Mouse (Mus musculus): Measurements from ENCODE around the gene Ubqln2.

DNA sequence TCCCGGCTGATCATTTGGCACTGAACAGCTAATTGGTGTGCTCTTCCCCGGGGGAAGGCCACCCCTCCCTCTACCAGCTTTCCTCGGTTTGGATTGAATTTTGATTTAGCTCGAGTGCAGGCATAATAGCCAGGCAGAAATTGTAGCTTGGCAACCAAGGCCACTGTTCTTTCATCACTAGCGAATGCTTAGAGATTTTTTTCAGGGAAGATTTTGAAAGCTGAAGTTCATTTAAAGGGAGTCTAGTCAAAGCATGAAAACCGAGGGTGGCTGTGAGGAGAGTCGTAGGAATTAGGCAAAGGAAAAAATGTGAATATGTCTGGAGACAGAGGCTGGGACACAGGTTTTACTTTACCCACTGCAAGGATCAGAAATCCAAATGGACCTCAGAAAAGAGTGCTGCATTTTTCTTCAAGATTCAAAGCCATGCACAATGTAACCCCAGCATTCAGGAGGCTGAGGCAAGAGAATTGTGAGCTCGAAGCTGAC is 21.2 kb upstream of the Ubqln2 start:
- TF ChIP-seq CTCF (IDR thresholded peaks at IDR 0.05; ENCODE audit: control insufficient read depth, insufficient read depth, insufficient read length) (no peak), MAX (IDR thresholded peaks at IDR 0.05) (no peak)
